Mouse (Mus musculus) neural tube, embryonic 10.5 days (tissue): ENCODE measurements around the gene Paqr9.
"Not testable (repeated sequence)": the region's sequence is repeated elsewhere in the genome, so short reads cannot be mapped to it uniquely, and the experiment has no call there.

Experiments used
- DNase-seq: peaks from one replicate; pipeline ENCODE4 v3.0.0-alpha.2; 2017; ENCODE audit warnings: low spot score; ENCODE audit errors: extremely low spot score

Paqr9 gene

DNA sequence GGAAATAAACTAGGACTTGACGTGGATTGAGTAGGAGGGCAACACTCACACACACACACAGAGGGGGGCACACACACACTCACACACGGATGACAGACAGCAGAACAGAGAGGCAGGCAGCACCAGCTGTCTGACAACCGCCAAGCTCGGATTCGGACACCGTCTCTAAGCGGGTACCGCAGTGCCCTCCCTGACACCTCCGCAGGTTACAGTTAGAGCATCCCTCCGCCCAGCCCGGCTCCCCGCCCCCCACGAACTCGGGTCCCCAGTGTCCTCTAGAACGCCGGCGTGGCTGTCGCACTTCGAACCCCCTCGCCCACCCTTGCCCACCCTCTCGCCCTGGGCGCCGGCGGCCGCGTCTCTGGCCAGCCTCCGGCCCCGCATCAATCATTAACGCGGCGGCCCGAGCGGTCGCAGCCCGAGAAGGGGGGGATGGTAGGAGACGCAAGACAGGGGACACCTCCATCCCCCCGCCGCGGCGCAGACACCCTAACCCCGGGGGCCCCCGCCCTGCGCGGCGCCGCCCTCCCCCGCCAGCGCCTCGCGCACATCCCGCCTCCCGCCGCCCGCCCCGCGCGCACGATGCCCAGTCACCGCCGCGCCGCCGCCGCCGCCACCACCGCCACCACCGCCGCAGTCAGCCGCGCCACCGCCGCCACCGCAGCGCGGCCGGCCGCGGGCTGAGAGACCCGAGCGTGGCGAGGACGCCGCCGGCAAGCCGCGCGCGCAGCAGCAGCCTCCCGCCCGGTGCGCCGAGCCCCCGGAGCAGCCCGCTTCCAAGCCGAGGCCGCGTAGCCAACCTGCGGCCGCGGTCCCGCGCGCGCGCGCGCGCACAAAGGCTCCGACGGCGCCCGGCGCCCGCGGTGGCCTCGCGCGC is at the start of gene Paqr9:
Paqr9 (plus strand) TSS at position 599 of the 877 bp plus-strand sequence.
- DNase-seq = peak; percentile 65

DNA sequence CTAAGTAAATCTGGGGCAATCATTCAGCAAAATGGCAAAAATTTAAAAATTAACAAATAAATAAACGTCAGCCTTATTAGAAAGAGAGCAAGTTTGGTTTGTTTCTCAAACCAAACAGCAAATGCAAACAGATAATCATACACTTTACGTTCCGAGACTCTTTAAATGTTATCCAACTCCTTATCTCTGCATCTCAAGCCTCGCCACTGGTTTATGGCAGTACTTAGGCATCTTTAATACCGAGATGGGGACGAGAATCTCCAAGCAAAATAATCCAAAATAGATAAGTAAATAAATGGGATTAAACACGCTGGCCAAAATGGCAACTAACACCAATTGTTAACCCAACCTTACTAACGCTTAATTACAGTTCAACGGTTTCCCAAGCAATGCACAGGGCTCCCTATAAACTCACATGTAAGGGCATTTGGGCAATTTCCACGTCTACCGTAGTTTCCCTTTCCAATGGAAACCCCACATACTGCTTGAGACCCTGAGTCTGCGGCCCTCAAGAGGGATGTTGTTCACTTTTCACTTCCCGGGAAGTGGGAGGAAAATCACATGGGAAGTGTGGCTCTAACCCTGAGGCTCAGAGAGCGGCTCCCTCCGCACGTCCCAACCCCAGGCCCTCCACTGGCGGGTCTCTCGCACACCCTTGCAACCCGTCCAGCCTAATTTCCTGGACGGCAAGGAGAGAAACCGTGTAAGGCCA is 48.6 kb upstream of the Paqr9 start:
- DNase-seq = peak; percentile 47

DNA sequence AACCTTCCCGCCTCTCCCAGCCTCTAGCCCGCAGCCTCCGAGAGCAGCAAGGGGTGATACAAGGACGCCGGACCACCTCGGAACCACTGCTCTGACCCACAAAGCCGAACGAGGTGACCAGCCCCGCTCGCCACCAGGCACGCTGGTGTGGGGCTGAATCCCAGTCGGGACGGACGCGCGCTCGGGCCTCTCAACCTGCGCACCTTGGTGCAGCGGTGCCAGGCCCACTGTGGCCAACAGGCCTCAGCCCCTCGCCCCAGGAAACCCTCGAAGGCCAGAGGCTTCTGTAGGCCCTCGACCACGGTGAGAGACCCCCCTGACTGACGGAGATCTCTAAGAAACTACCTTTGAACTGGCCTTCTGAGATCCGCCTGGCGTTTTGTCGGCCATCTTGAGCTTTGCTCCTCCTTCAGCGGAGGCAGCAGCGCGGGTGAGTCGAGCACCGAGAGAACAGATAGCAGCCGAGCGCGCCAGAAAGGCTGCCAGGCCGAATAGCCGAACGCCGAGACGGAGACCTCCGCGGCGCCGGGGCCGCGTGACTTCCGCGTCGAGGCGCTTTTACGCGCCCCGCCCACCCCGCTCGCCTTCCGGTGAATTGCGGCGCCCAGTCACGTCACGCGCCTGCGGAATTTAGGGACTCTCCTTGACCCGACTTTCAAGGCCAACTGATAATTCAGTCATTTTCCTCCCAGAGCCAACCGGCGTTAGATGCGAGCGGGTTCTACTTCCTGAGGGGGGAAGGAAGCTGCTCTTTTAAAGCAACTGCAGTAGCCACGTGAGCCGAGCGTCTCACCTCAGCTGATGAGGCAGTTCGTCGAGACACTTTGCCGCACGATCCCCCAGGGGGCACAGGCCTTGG is 47.8 kb upstream of the Paqr9 start, which contains the start of gene U2surp:
U2surp (minus strand) TSS at position 525 of the 859 bp plus-strand sequence.
- peak; percentile 95 for DNase-seq

DNA sequence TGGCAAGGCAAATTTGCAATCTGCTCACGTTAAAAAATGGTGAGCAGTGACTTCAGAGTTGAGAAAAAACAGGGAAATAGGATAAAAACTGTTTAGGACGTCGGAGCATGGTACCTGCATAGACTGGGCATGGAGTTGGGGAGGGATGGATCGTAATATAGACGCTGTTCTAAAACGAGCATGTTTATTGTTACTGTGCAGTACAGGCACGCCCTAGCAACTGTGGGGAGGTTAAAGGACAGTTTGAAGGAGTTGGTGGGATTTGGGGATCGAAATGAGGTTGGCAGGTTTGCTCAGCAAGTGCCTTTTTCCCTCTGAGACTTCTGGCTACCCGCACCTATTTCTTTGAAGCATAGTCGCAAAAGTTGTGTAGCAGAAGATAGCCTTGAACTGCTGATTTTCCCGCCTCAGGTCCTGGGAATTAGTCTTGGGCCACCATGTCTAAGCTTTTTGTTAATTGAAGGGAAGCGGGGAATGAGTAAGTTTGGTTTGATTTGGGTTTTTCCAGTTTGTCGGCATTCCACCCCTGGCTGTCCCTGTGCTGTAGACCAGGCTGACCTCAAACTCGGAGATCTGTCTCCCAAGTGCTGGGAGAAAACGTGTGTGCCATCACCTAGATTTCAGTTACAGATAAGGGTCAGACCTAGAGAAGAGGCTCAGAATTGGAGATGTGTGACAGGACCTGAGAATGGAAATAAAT is 47.0 kb upstream of the Paqr9 start:
- DNase-seq = peak; percentile 17

DNA sequence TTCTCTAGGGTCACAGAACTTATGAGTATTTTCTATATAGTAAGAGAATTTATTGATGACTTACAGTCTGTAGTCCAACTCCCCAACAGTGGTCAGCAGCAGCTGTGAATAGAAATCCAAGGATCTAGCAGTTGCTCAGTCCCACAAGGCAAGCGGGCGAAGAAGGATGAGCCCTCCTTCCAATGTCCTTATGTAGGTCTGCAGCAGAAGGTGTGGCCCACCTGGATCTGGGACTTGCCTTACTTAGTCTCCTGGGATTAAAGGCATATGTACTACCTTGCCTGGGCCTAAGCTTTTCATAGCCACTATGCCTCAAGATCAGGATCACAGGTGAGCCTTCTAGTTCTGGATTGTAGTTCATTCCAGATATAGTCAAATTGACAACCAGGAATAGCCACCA is 45.7 kb upstream of the Paqr9 start:
- no peak for DNase-seq

DNA sequence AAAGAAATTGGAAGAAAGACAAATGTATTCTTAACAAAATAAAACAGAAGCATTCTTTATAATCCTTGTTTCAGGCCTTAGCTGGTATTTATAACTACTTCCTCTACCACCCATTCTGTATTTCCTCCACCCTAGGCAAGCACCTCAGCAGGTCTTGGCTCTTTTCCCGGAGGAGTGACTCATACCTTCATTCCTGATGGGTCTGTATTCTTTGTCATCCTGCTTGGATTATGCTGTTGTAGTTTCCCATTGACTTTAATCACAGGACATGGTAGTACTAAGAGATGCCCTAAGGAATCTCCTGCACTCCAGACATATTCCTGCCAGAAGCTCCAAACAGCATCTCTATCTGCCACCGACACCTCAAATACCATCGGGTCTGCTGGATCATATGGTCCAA is 45.1 kb upstream of the Paqr9 start:
- not testable (repeated sequence) for DNase-seq

DNA sequence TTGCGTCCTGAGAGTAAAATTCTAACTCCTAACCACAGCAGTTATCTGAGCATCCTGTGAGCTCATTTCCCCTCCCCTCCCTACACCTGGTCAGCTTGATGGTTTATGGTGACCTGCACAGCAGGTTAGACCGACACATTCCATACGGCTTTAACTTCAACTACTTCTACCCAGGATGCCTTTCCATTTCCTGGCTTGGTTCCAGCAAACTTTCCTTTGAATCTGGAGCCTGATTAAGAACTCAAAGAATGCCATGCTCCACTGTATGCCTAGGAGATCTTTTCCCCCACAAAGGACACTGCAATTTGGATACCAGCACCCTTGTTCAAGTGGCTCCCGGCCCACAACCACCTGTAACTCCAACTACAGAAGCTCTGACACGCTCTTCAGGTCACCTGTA is 38.9 kb upstream of the Paqr9 start:
- no peak for DNase-seq

DNA sequence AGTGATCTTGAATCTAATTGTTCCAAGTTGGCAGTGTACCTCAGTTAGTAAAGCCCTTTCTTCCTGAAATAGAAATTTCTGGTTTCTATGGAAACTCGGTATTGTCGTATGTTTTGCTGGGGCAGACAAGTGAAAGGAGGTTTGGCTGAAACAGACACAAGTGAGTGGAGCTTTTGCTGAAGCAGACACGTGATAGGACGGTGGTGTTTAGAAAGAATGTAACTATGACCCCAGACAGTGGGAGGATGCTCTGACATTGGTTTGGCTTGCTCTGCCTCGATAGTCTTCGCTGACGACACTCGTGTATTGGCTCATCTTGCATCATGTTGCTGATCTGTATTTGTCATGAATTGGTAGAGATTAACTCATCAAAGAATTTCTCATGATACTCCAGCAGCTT is 38.4 kb upstream of the Paqr9 start:
- DNase-seq = no peak

DNA sequence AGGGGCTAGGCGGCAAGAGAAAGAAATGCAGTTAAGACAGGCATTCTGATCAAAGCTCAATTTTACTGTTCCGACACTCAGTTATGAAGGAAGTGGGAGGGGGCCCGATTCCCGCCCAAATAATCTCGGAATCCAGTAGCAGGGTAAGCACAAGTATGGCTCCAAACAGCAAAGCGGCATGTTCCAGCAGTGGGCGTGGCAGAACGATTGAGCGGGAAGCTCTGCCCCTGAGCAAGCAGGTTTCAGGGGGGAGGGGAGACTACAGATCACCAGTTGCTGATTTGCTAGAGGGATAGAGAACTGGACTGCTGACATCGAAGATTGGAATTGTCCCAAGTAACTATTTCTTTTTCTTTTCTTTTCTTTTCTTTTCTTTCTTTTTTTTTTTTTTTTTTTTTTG is 37.9 kb upstream of the Paqr9 start:
- DNase-seq = no peak

DNA sequence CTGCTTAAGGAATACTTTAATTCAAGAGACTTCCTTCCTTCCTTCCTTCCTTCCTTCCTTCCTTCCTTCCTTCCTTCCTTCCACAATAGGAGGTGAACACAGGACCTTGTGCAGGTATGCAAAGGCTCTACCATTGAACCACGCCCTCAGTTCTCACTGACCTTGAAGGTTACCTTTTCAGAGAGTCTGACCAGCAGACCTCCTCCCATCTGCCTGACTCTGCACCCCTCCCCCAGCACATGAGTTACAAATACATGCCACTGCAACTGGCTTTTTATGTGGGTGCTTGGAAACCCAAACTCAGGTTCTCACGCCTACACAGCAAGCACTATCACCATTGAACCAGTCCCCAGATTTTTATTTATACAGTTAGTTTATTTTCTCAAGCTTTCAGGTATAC is 36.9 kb upstream of the Paqr9 start:
- no peak for DNase-seq

DNA sequence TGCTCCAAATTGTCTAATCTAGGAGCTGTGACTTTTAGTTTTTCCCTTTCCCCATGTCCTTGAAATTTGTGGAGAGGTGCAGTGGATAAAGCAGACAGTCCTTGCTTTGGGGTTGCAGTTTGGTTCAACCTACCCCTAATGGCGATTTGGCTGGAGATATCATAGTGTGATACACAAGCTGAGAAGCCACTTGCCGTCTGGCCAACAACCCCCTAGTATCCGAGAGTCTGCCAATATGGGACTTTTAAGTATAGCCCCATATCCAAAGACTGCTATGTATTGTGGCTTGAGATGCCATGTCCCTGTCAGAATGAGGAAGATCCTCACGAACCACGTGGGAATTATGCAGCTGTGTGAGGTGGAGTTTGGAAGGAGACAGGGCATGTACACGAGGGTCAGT is 34.1 kb upstream of the Paqr9 start:
- DNase-seq = no peak

DNA sequence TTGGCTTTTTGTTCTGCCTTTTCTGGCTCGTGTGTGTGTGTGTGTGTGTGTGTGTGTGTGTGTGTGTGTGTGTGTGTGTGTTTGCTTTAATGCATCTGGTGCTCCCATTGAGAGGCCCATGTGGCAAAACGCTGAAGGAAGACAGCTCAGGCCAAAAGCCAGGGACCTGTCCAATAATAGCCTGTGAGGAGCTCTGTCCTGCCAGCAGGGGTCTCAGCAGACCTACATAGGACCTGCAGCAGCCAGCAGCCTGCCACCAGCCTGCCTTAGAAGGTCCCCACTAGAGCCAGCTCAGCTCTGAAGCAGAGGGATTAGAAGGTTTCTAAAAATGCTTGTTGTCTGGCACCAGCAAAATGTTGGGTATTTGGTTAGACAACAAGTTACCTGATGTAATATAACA is 33.5 kb upstream of the Paqr9 start:
- no peak for DNase-seq

DNA sequence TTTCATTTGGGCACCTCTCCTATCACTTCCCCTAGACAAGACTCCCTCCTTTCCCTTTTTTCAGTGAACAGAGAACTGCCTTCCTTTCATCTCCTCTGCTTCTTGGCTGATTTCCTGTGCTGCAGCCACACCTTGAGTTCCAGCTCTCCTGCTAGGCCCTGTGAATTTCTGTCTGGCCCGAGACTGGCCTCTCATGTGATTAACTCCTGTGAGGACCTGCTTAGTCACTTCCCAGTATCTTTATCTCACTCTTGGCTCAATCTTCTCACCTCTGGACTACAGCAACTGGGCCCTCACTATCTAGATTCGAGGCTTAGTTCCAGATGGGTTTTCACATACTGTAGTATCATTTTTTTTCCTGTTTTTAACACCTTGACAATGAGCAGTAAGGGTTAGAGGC is 31.8 kb upstream of the Paqr9 start:
- no peak for DNase-seq

DNA sequence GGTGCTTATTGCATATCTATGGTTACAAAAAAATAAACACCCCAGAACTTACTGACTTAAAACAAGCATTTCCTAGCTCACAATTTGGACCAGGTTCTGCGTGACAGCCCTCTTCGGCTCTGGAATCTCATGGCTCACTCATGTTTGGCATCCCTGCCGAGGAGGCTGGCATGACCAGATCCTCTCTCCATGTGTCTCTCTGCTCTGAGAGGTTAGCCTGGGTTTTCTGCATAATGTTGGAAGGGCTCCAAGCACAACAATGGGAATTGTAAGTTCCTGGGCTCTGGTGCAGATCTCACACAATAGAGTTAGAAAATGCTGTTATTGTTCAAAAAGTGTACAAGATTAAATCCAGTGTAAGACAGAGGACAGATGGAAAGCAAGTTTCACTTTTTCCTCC is 28.3 kb upstream of the Paqr9 start:
- no peak for DNase-seq

DNA sequence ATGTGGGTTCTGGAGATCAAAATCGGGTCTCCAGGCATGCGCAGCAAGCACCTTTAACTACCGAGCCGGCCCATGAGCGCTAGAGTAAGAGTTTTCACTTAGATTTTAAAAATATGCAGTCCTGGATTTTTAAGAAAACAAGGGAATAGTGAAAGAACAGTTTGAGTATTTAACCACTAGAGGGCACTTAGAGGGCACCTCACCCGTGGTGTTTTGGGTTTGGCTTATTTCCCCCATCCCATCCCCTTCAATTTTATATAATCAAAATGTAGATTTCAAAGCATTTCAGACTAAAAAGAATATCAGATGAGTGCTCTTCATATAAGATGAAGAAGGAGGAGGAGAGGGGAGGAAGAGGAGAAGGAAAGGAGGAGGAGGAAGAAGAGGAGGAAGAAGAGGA is 25.6 kb upstream of the Paqr9 start:
- DNase-seq = no peak

DNA sequence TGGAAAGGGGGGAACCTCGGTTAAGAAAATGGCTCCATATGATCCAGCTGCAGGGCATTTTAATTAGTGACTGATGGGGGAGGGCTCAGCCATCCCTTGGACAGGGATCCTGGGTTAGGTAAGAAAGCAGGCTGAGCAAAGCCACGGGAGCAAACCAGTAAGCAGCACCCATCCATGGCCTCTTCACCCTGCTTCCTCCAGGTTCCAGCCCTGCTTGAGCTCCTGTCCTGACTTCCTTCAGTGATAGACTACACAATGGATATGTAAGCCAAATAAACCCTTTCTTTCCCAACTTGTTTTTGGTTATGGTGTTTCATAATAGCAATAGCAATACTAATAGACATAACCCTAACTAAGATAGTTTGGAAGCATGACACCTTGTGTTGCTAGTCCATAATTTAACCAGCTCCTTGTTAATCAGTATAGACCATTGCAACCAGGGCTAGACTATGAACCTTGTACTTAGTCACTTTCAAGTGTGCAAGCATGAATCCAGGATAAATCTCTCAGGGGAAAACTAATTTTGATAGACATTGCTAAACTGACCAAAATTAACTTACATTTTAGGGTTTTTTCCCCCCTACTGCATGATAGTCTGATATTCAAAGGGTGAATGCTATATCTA is 20.2 kb upstream of the Paqr9 start:
- DNase-seq = no peak

DNA sequence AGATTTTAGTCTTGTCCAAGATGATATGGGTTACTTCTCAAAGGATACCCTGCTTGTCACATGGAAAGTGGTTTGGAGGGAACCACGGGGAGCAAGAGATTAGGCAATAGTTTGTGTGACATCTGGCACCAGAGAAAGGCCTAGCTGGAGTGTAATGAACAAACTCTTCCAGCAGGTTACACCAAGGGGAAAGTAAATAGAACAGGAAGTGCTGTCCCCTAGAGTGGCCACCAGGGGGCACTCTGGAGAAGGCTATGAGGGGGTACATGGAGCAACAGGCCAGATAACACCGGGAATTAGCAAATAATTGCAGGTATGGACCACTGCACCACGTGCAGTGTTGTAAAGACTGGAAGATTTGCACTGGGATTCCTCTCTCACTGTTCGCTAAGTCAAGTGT is 19.0 kb upstream of the Paqr9 start:
- DNase-seq = no peak

DNA sequence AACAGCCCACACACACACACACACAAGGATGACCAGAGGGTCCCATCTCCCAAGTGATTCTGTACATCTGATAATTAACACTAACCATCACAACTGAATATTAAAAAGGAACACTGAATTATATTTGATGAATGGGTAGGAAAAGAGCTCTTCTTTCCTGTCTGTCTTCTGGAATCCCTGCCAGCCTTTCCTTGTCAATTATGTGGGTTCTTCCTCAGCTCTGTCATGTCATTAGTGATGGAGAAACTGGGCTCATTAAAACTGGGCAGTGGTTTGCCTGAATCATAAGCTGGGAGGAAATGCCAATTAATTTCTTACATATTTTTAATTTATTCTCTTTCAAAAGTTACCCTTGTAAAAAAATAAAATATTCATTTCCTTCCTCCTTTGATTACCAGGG is 18.2 kb upstream of the Paqr9 start:
- DNase-seq = no peak

DNA sequence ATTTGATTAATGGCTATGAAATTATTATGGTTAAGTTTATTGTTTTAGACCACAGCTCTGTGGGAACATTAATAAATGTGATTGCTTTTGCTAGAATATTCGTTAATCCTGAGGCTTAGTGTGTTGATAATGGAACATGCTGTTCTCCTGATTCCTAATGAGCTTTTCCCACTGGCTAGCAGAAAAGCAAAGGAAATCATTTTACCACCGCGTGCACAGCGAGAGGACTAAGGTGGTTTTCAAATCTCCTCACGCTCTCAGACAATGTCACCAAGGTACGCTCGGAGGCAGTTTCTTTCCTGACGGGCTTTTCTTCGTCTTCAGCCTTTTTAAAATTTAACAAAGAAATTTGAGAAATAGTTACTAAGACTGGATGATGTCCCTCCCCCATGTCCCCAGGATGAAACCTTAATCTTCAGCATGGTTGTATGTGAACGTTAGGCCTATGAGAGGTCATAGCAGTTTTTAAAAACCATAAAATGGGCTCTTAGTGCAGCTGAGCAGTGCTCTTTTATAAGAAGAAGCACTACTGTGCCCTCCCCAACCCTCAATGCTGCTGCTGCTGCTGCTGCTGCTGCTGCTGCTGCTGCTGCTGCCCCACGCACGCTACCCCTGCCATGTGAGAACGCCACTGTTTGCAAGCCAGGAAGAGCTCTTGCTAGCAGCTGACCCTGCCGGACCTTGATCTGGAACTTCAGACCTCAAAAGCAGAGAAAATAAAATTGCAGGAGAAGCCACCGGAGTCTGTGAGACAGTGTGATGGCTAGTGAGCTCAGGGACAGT is 17.6 kb upstream of the Paqr9 start:
- DNase-seq = no peak

DNA sequence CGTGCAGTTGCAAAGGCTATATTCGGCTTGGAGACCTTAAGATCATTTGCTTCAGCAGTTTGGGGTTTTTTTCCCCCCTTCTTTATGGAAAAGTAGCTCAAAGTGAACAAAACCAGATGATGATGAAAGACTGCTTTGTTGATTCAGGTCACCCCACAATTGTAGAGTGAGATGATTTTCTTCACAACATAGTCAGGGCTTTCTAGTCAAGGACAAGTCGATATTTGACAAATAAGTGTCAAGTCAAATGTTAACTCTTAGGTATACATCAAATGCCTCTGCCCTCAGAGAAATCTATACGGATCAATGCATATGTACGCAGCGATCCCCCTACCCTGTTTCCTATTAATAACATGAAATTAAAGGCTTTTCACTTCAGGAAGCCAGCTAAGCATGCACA is 17.0 kb upstream of the Paqr9 start:
- DNase-seq = no peak
